Mouse (Mus musculus): Measurements from ENCODE around the gene Gm21698. TPM values are rescaled to one million over a fixed set of nuclear protein-coding genes. Genes with fewer than 3 reads are reported as not detected.

Gm21698 gene
- not detected for polyA plus RNA-seq (2014; fragmentation: Illumina TruSeq; extraction: RNeasy Lipid Tissue Mini Kit (QIAGEN cat#74804); ENCODE audit: low replicate concordance)

DNA sequence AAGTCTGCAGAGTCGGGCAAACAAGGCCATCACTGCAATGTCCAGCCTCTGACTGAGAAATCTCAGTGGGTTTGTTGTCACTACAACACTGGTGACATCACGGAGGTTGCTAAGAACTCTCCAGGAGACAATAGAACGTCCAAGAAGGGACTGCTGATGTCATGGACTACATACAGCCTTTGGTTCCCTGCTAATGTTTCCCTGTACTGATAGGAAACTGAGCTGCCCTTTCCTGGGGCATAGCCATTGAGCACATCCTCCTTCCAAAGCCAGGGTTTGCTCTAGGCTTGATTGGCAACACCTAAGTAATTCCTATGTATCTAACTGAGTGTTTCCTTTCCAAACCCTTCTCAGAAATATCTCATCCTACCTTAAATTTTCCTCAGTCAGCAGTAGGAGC is at the start of gene Gm21698:
TSS of gene Gm21698 (minus strand) at position 101 of the 400 bp plus-strand sequence.

DNA sequence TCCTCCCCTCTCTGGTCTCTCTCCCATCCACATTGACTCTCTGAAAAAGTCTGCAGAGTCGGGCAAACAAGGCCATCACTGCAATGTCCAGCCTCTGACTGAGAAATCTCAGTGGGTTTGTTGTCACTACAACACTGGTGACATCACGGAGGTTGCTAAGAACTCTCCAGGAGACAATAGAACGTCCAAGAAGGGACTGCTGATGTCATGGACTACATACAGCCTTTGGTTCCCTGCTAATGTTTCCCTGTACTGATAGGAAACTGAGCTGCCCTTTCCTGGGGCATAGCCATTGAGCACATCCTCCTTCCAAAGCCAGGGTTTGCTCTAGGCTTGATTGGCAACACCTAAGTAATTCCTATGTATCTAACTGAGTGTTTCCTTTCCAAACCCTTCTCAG is 34.4 kb upstream of the Gm21698 start, which contains the start of gene Gm5862:
TSS of gene Gm5862 (minus strand) at position 101 of the 400 bp plus-strand sequence.

DNA sequence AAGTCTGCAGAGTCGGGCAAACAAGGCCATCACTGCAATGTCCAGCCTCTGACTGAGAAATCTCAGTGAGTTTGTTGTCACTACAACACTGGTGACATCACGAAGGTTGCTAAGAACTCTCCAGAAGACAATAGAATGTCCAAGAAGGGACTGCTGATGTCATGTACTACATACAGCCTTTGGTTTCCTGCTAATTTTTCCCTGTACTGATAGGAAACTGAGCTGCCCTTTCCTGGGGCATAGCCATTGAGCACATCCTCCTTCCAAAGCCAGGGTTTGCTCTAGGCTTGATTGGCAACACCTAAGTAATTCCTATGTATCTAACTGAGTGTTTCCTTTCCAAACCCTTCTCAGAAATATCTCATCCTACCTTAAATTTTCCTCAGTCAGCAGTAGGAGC is 16.2 kb upstream of the Gm21698 start, which contains the start of gene Gm1979:
TSS of gene Gm1979 (minus strand) at position 101 of the 400 bp plus-strand sequence.

DNA sequence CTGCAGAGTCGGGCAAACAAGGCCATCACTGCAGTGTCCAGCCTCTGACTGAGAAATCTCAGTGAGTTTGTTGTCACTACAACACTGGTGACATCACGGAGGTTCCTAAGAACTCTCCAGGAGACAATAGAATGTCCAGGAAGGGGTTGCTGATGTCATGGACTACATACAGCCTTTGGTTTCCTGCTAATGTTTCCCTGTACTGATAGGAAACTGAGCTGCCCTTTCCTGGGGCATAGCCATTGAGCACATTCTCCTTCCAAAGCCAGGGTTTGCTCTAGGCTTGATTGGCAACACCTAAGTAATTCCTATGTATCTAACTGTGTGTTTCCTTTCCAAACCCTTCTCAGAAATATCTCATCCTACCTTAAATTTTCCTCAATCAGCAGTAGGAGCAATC is 15.9 kb downstream of the Gm21698 start, which contains the start of gene Gm21680:
TSS of gene Gm21680 (minus strand) at position 101 of the 400 bp plus-strand sequence.

DNA sequence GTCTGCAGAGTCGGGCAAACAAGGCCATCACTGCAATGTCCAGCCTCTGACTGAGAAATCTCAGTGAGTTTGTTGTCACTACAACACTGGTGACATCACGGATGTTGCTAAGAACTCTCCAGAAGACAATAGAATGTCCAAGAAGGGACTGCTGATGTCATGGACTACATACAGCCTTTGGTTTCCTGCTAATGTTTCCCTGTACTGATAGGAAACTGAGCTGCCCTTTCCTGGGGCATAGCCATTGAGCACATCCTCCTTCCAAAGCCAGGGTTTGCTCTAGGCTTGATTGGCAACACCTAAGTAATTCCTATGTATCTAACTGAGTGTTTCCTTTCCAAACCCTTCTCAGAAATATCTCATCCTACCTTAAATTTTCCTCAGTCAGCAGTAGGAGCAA is 34.1 kb downstream of the Gm21698 start, which contains the start of gene Gm21671:
TSS of gene Gm21671 (minus strand) at position 101 of the 400 bp plus-strand sequence.

DNA sequence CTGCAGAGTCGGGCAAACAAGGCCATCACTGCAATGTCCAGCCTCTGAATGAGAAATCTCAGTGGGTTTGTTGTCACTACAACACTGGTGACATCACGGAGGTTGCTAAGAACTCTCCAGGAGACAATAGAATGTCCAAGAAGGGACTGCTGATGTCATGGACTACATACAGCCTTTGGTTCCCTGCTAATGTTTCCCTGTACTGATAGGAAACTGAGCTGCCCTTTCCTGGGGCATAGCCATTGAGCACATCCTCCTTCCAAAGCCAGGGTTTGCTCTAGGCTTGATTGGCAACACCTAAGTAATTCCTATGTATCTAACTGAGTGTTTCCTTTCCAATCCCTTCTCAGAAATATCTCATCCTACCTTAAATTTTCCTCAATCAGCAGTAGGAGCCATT is 46.2 kb downstream of the Gm21698 start, which contains the start of gene Gm21663:
TSS of gene Gm21663 (minus strand) at position 101 of the 400 bp plus-strand sequence.

Other genes starting within 250 kb of the Gm21698 start
- 0.19 TPM for gene Actr3b, start 228.7 kb downstream of the Gm21698 start, polyA plus RNA-seq (2014; fragmentation: Illumina TruSeq; extraction: RNeasy Lipid Tissue Mini Kit (QIAGEN cat#74804); ENCODE audit: low replicate concordance)
- not detected for gene Gm21663, start 46.3 kb downstream of the Gm21698 start, polyA plus RNA-seq (2014; fragmentation: Illumina TruSeq; extraction: RNeasy Lipid Tissue Mini Kit (QIAGEN cat#74804); ENCODE audit: low replicate concordance)
- not detected for gene Gm21671, start 34.2 kb downstream of the Gm21698 start, polyA plus RNA-seq (2014; fragmentation: Illumina TruSeq; extraction: RNeasy Lipid Tissue Mini Kit (QIAGEN cat#74804); ENCODE audit: low replicate concordance)
- gene Gm21680, start 16.0 kb downstream of the Gm21698 start, polyA plus RNA-seq (2014; fragmentation: Illumina TruSeq; extraction: RNeasy Lipid Tissue Mini Kit (QIAGEN cat#74804); ENCODE audit: low replicate concordance) = not detected
- gene Gm1979, start 16.1 kb upstream of the Gm21698 start, polyA plus RNA-seq (2014; fragmentation: Illumina TruSeq; extraction: RNeasy Lipid Tissue Mini Kit (QIAGEN cat#74804); ENCODE audit: low replicate concordance) = not detected
- gene Gm5862, start 34.3 kb upstream of the Gm21698 start, polyA plus RNA-seq (2014; fragmentation: Illumina TruSeq; extraction: RNeasy Lipid Tissue Mini Kit (QIAGEN cat#74804); ENCODE audit: low replicate concordance) = not detected
- not detected for gene Speer4a, start 50.9 kb upstream of the Gm21698 start, polyA plus RNA-seq (2014; fragmentation: Illumina TruSeq; extraction: RNeasy Lipid Tissue Mini Kit (QIAGEN cat#74804); ENCODE audit: low replicate concordance)
- gene Gm7347, start 69.9 kb upstream of the Gm21698 start, polyA plus RNA-seq (2014; fragmentation: Illumina TruSeq; extraction: RNeasy Lipid Tissue Mini Kit (QIAGEN cat#74804); ENCODE audit: low replicate concordance) = not detected
- not detected for gene Gm10471, start 100.6 kb upstream of the Gm21698 start, polyA plus RNA-seq (2014; fragmentation: Illumina TruSeq; extraction: RNeasy Lipid Tissue Mini Kit (QIAGEN cat#74804); ENCODE audit: low replicate concordance)
- not detected for gene 5031410I06Rik, start 116.7 kb upstream of the Gm21698 start, polyA plus RNA-seq (2014; fragmentation: Illumina TruSeq; extraction: RNeasy Lipid Tissue Mini Kit (QIAGEN cat#74804); ENCODE audit: low replicate concordance)
- gene Gm10220, start 132.8 kb upstream of the Gm21698 start, polyA plus RNA-seq (2014; fragmentation: Illumina TruSeq; extraction: RNeasy Lipid Tissue Mini Kit (QIAGEN cat#74804); ENCODE audit: low replicate concordance) = not detected

All from small intestine, adult 10 weeks (tissue).